Mouse (Mus musculus) cerebellum, adult 2 months (tissue): Measurements from ENCODE around the gene Klk1b8. TPM values are rescaled to one million over a fixed set of nuclear protein-coding genes. Genes with fewer than 3 reads are reported as not detected.
"Not testable (repeated sequence)": the region's sequence is repeated elsewhere in the genome, so short reads cannot be mapped to it uniquely, and the experiment has no call there.

ENCODE experiments used
- DNase-seq, 2 experiments: peaks; one replicate each; pipeline ENCODE4 v3.0.0; 2021
- H3K27ac ChIP-seq: fragments of 200-500 bp; 2 replicates; pipeline ENCODE4 v1.5.1; 2012; ENCODE audit warnings: low read length, control low read depth, inconsistent platforms; ENCODE audit not compliant: insufficient read depth
- H3K27me3 ChIP-seq: fragments of 200-500 bp; 2 replicates; pipeline ENCODE4 v1.6.1; 2012; ENCODE audit warnings: inconsistent platforms, mild to moderate bottlenecking, low read length, moderate library complexity; ENCODE audit not compliant: control insufficient read depth, insufficient read depth
- H3K4me1 ChIP-seq: fragments of 200-500 bp; 2 replicates; pipeline ENCODE4 v1.6.1; 2011; ENCODE audit warnings: low read length; ENCODE audit not compliant: control insufficient read depth, insufficient read depth
- H3K4me3 ChIP-seq: fragments of 200-500 bp; replicated peaks from 2 replicates; pipeline ENCODE3; 2011; ENCODE audit warnings: mild to moderate bottlenecking, low read depth, low read length, control low read depth; ENCODE audit not compliant: insufficient read depth
- CTCF ChIP-seq: fragments of 200-500 bp; IDR thresholded peaks from 2 replicates; pipeline ENCODE4 v1.5.1; 2011; ENCODE audit warnings: low read depth, mild to moderate bottlenecking, control low read depth, low read length, moderate library complexity, borderline replicate concordance; ENCODE audit not compliant: insufficient read depth
- POLR2A ChIP-seq: fragments of 200-500 bp; IDR thresholded peaks from 2 replicates; pipeline ENCODE4 v1.6.1; 2011; ENCODE audit warnings: low read length, control low read depth, borderline replicate concordance; ENCODE audit not compliant: insufficient read depth
- WGBS: fragments of 180-500 bp; shearing (Covaris S2); methylation state at CpG from one replicate; pipeline ENCODE4 v1.1.7; 2018; 5-methylcytosine and 5-hydroxymethylcytosine counted together
- polyA plus RNA-seq: library from polyadenylated mRNA; depleted of rRNA; stranded (reverse); fragments of >200 nt; gene quantifications from 2 replicates; pipeline ENCODE4 v1.2.3, GENCODE M21; 2012

Gene Klk1b8
- polyA plus RNA-seq, 1 experiment, result not detected

- Histone ChIP-seq H3K4me1 (no peaks in the 10 kb centered on the region), H3K27ac (no peak overlapping the region), H3K4me3 (no peak overlapping the region), H3K27me3 (no peaks in the 10 kb centered on the region)
- DNase-seq, result no peak
- 54% methylated on average over 5 of the region's 5 CpGs for WGBS
- TF ChIP-seq CTCF, result no peak; the same call in 1 of the 2 replicates
- no peak for TF ChIP-seq POLR2A
Observed at GRCm38 (mm10) chr7:43925985-43926384, 24.5 kb upstream of the Klk1b8 start.

- H3K27me3 ChIP-seq, result no peaks in the 10 kb centered on the region
- no peak for DNase-seq
- no peak for TF ChIP-seq POLR2A
- TF ChIP-seq CTCF, result peak; percentile 25; the same call in 1 of the 2 replicates
- no peak overlapping the region for H3K27ac ChIP-seq
- no peak overlapping the region for H3K4me3 ChIP-seq
- WGBS, result 47% methylated on average over 4 of the region's 4 CpGs
- H3K4me1 ChIP-seq, result no peaks in the 10 kb centered on the region
Observed at GRCm38 (mm10) chr7:43928521-43928920, 21.9 kb upstream of the Klk1b8 start.

GRCm38 (mm10) chr7:43932337-43932736 lies 18.1 kb upstream of the Klk1b8 start:
- 66% methylated on average over 4 of the region's 4 CpGs for WGBS
- TF ChIP-seq CTCF (no peak), POLR2A (no peak)
- H3K27ac ChIP-seq, result no peak overlapping the region
- DNase-seq, result no peak
- H3K4me1 ChIP-seq, result no peaks in the 10 kb centered on the region
- H3K27me3 ChIP-seq, result no peaks in the 10 kb centered on the region
- no peak overlapping the region for H3K4me3 ChIP-seq

DNA sequence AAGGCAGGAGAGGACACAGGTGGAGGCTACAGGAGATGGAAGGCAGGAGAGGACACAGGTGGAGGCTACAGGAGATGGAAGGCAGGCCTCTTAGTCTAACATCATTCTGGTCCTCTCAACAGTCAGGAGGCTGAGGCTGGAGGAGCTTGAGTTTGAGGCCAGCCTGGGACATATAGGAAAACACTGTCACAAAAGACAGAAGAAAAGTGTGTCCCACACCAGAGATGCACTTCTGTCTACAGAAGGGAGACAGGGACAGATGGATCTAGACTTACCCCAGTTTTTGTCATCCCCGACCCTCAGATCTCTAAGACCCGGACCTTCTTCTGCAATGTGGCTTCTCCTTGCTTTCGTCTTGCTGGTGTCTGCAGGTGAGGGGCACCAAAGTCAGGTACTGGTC lies 17.0 kb upstream of the Klk1b8 start, which contains the start of gene Klk15:
TSS of gene Klk15 (plus strand) at position 301 of the 400 bp plus-strand sequence.
- TF ChIP-seq CTCF (no peak), POLR2A (no peak)
- WGBS, result 78% methylated on average over 3 of the region's 3 CpGs
- H3K27ac ChIP-seq, result no peak within 1 kb of the TSS
- no peaks in the 10 kb centered on the region for H3K27me3 ChIP-seq
- H3K4me3 ChIP-seq, result no peak within 1 kb of the TSS
- no peaks in the 10 kb centered on the region for H3K4me1 ChIP-seq
- DNase-seq, result no peak

DNA sequence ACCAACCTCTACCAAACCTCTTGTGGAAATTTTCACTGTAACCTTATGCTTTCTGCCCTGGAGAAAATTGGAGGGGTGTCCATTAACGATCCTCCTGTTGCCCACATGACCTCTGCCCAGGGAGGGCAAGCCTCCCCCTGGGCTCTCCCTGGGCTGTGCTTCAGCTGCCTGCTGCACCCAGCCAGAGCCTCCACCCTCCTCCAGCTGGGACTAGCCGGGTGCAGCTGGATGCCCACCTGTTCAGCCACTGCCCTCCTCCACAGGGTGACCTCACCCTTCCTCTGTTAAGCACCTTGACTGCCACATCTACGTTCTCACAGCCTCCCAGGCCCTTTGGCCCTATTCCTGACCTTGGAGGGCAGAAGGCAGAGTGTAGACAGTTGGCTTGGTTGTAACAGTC lies 15.7 kb upstream of the Klk1b8 start:
- 56% methylated on average over 3 of the region's 3 CpGs for WGBS
- Histone ChIP-seq H3K27me3 (no peaks in the 10 kb centered on the region), H3K27ac (no peak overlapping the region), H3K4me3 (no peak overlapping the region), H3K4me1 (no peaks in the 10 kb centered on the region)
- no peak for TF ChIP-seq POLR2A
- TF ChIP-seq CTCF, result no peak
- no peak for DNase-seq

- no peaks in the 10 kb centered on the region for H3K4me1 ChIP-seq
- no peak for DNase-seq
- no peak for TF ChIP-seq CTCF
- TF ChIP-seq POLR2A, result no peak
- no peak overlapping the region for H3K27ac ChIP-seq
- H3K4me3 ChIP-seq, result no peak overlapping the region
- 87% methylated on average over 14 of the region's 14 CpGs for WGBS
- no peaks in the 10 kb centered on the region for H3K27me3 ChIP-seq
Observed at GRCm38 (mm10) chr7:43936551-43936950, 13.9 kb upstream of the Klk1b8 start.

DNA sequence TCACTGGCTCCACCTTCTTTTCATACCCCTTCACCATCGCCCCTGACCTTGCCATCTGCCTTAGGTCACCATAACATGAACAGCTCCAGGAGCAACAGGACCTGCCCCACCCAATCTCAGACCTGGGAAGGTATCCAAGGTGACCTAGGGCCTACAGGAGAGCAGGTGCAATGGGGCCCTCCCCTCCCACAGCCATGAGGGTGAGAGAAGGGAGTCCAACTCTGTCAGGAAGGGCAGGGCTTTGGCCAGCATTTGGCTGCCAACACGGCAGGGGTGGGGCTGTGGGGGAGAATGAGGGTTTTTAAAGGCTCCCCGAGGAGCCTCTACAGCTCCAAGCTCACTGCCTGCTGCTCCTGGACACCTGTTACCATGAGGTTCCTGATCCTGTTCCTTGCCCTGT lies 8.2 kb upstream of the Klk1b8 start:
- H3K4me1 ChIP-seq, H3K27ac ChIP-seq, H3K27me3 ChIP-seq, H3K4me3 ChIP-seq, DNase-seq: not testable (repeated sequence)
- 46% methylated on average over 3 of the region's 3 CpGs for WGBS

- Histone ChIP-seq H3K4me1 (no peaks in the 10 kb centered on the region; the same call in 1 of the 2 replicates), H3K27ac (no peak overlapping the region), H3K4me3 (no peak overlapping the region), H3K27me3 (no peaks in the 10 kb centered on the region)
- WGBS, result 56% methylated on average over 3 of the region's 3 CpGs
- DNase-seq, result no peak
- no peak for TF ChIP-seq CTCF
- no peak for TF ChIP-seq POLR2A
Observed at GRCm38 (mm10) chr7:43944727-43945264, 5.7 kb upstream of the Klk1b8 start.
